Mouse (Mus musculus) ES-E14 (cell line): ENCODE results near the gene Gm10972.

Experiments used
- MAFK ChIP-seq: IDR thresholded peaks from 2 replicates; pipeline ENCODE4 v1.6.1; 2014; ENCODE audit warnings: mild to moderate bottlenecking, low read depth, low read length, inconsistent platforms; ENCODE audit not compliant: insufficient read depth
- ZC3H11A ChIP-seq: IDR thresholded peaks from 2 replicates; pipeline ENCODE4 v1.6.1; 2012; ENCODE audit warnings: low read depth, mild to moderate bottlenecking, inconsistent platforms, low read length, borderline replicate concordance
- ZNF384 ChIP-seq: IDR thresholded peaks from 2 replicates; pipeline ENCODE4 v1.6.1; 2012; ENCODE audit warnings: low read depth, low read length, inconsistent platforms

DNA sequence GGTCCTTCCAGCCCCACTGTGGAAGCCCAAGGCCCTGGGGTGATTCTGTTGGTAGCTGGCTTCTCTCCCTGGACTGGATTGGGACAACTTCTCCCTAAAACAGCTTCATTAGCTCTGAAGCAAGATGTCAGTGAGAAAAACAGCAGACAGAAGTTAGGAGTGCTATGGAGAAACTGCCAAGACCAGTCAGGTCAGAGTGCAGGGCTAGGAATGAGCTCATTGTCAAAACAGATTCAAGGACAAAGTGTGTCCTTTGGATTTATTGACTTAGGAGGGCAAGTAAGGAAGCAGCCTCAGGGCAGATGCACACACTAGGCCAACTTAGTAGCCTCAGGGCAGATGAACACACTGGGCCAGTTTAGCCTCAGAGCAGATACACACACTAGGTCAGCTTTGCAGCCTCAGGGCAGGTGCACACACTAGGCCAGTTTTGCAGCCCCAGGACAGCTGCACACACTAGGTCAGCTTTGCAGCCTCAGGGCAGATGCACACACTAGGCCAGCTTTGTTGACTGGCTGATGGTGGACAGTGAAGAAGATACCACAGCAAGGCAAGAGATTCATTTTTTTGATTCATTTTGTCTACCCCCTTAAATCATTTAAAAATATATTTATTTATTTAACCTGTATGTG lies 47.8 kb downstream of the Gm10972 start:
- TF ChIP-seq MAFK, result no peak
- no peak for TF ChIP-seq ZNF384
- no peak for TF ChIP-seq ZC3H11A
